Mouse (Mus musculus) stomach, embryonic 15.5 days (tissue): ENCODE data around the gene Tmem238. TPM values are rescaled to one million over a fixed set of nuclear protein-coding genes. Genes with fewer than 3 reads are reported as not detected.
"Not testable (repeated sequence)": the region's sequence is repeated elsewhere in the genome, so short reads cannot be mapped to it uniquely, and the experiment has no call there.

ENCODE experiments used
- ATAC-seq: fragments of 200-750 bp; cut with Nextera tagmentation; 2 replicates; pipeline ENCODE4 v1.8.0; 2017; ENCODE audit warnings: low read depth, moderate number of reproducible peaks, moderate TSS enrichment; ENCODE audit not compliant: insufficient read depth, low FRiP score
- H3K27ac ChIP-seq: fragments of 300-500 bp; sonication (generic); 2 replicates; pipeline ENCODE4 v1.5.1; 2015; ENCODE audit warnings: mild to moderate bottlenecking, inconsistent platforms
- H3K27me3 ChIP-seq: fragments of 300-500 bp; sonication (generic); replicated peaks from 2 replicates; pipeline ENCODE4 v1.6.1; 2015; ENCODE audit warnings: inconsistent platforms
- H3K36me3 ChIP-seq: fragments of 300-500 bp; sonication (generic); 2 replicates; pipeline ENCODE4 v1.6.1; 2015; ENCODE audit warnings: inconsistent platforms
- H3K4me1 ChIP-seq: fragments of 300-500 bp; sonication (generic); 2 replicates; pipeline ENCODE4 v1.6.1; 2015; ENCODE audit warnings: inconsistent platforms
- H3K4me2 ChIP-seq: fragments of 300-500 bp; sonication (generic); 2 replicates; pipeline ENCODE4 v1.6.1; 2015; ENCODE audit warnings: mild to moderate bottlenecking, inconsistent platforms
- H3K4me3 ChIP-seq: fragments of 300-500 bp; sonication (generic); replicated peaks from 2 replicates; pipeline ENCODE4 v1.5.1; 2015; ENCODE audit warnings: inconsistent platforms
- H3K9ac ChIP-seq: fragments of 300-500 bp; sonication (generic); 2 replicates; pipeline ENCODE4 v1.6.1; 2015; ENCODE audit warnings: inconsistent platforms
- H3K9me3 ChIP-seq: fragments of 300-500 bp; sonication (generic); 2 replicates; pipeline ENCODE4 v1.6.1; 2016; ENCODE audit warnings: inconsistent platforms
- WGBS: fragments of 180-500 bp; shearing (Covaris S2); methylation state at CpG from one replicate; pipeline ENCODE4 v1.1.7; 2015; 5-methylcytosine and 5-hydroxymethylcytosine counted together
- polyA plus RNA-seq: library from polyadenylated mRNA; unstranded; fragments of >200 nt; fragmentation: Nextera tagmentation; extraction: Ambion mirVana; gene quantifications from 2 replicates; pipeline ENCODE4 v1.2.1, GENCODE M21; 2015

Gene Tmem238
- polyA plus RNA-seq, result 35.4 and 36.4 TPM in 2 replicates

DNA sequence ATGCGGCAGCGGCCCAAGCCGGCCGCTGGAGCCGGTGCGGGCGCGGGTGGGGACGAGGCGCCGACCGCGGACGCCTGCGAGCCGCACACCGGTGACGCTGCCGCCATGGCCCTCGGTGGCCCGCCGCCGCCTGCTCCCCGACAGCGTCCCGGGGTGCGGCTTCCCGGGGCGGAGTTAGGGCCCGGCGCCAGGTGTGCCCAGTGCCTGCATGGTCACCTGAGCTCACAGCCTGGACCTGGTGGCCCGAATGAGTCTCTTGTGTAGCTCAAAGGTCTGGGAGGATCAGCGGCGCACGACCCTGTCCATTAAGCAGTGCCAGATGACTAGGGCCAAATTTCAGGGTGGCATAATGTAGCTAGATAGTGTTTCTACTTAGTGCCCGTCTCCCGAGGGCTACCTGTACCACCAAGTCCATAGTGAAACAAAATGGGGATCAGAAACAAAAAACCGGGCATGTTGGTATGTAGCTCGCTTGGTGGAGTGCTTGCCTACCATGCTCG is at the start of gene Tmem238:
Tmem238 (minus strand) TSS at position 221 of the 500 bp plus-strand sequence.
- Histone ChIP-seq H3K36me3 (peaks cover 1% of the 10 kb centered on the region; the same call in 1 of the 2 replicates), H3K4me2 (peak within 1 kb of the TSS; percentile 94), H3K4me1 (peaks cover 9% of the 10 kb centered on the region; the same call in 1 of the 2 replicates), H3K9me3 (no peaks in the 10 kb centered on the region), H3K27ac (peak within 1 kb of the TSS; percentile 83), H3K27me3 (no peaks in the 10 kb centered on the region), H3K4me3 (peak within 1 kb of the TSS; percentile 62), H3K9ac (peak within 1 kb of the TSS; percentile 80)
- 10% methylated on average over 40 of the region's 40 CpGs for WGBS
- peak; percentile 44 for ATAC-seq

DNA sequence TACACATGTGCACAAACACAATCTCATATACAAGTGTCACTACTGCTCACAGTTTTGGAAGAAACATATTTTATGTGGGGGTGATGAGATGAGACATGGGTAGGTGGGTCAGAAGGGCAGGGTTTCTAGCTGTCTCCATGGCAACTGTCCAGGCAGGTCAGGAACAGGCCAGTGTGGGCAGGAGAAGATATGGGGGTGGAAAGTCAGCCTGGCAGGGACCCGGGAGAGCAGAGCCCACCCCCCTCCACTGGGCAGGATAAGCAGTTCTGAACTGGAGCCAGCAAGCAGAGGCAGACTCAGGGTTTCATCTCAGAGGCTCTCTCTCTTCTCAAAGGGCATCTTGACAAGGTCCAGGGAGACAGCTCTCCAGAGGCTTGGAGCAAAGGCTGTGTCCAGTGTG is 48.2 kb upstream of the Tmem238 start:
- Histone ChIP-seq H3K27me3 (peaks cover 44% of the 10 kb centered on the region), H3K4me1 (peaks cover 11% of the 10 kb centered on the region), H3K4me3 (no peak overlapping the region), H3K9ac (no peak overlapping the region), H3K27ac (no peak overlapping the region), H3K36me3 (no peaks in the 10 kb centered on the region), H3K9me3 (no peaks in the 10 kb centered on the region), H3K4me2 (no peak overlapping the region)
- 0% methylated on average over 1 of the region's 1 CpGs for WGBS
- ATAC-seq, result no peak

- H3K27me3 ChIP-seq, result peaks cover 32% of the 10 kb centered on the region
- H3K4me3 ChIP-seq, result peak overlapping the region; percentile 46
- peak overlapping the region; percentile 88 for H3K4me2 ChIP-seq
- H3K27ac ChIP-seq, result no peak overlapping the region
- H3K9me3 ChIP-seq, result no peaks in the 10 kb centered on the region
- H3K36me3 ChIP-seq, result no peaks in the 10 kb centered on the region
- WGBS, result under 1% methylated on average over 51 of the region's 51 CpGs
- peak overlapping the region; percentile 16; the same call in 1 of the 2 replicates for H3K9ac ChIP-seq
- peaks cover 8% of the 10 kb centered on the region for H3K4me1 ChIP-seq
- peak; percentile 86; the same call in 1 of the 2 replicates for ATAC-seq
These were observed 46.9 kb upstream of the Tmem238 start for GRCm38 (mm10) chr7:4836351-4836792.

DNA sequence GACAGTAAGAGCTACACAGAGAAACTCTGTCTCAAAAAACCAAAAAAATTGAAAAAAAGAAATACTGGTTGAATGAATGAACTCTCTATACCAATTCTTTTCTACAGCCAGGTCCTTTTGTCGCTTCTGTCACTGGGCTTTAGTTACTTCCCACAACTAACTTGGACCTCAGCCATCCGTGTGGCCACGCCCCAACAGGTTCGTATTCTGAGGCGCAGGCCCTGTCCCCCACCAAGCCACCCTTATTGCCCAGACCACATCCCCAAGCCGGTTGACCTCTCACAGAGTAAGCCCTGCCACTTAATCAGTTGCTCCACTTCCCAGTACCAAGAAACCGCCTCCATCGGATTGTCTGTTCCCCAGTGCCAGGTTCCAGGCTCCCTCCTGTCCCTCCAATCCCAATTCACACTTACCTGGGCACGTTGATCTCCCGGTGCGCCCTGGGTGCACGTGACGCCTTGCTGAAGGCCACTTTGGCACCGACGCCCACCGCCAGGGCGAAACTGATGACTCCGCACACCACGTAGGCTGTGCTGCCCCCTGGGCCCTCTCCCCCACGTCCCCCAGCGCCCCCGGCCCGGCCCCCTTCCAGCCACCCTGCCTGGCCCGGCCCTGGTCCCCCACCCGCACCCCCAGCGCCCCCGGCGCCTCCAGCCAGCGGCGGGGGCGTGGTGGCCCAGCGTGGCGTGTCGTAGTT is 46.3 kb upstream of the Tmem238 start:
- Histone ChIP-seq H3K4me1 (peaks cover 8% of the 10 kb centered on the region), H3K27ac (no peak overlapping the region), H3K36me3 (no peaks in the 10 kb centered on the region), H3K4me3 (peak overlapping the region; percentile 46), H3K27me3 (peaks cover 32% of the 10 kb centered on the region), H3K4me2 (peak overlapping the region; percentile 88), H3K9me3 (no peaks in the 10 kb centered on the region), H3K9ac (peak overlapping the region; percentile 16; the same call in 1 of the 2 replicates)
- no peak; the same call in 1 of the 2 replicates for ATAC-seq
- WGBS, result 4% methylated on average over 33 of the region's 34 CpGs

DNA sequence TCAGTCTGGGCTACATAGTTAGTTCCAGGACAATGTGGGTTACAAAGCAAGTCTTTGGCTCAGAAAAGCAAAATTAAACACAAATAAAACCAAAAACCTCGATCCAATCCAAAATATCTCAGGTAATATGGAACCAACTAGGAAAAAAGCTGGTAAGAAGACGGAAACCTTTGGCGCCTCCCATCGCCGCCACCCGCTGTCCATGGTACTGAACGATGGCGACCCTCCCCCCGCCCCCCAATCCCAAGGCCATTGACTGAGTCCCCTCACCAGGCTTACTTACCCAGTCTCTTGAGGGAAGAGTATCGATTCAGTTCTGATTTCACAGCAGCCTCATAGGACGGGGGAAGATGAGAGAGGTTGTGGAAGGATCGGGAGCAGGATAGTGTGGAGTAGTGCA is 41.0 kb upstream of the Tmem238 start:
- no peaks in the 10 kb centered on the region for H3K9me3 ChIP-seq
- no peaks in the 10 kb centered on the region for H3K4me1 ChIP-seq
- no peak overlapping the region for H3K4me3 ChIP-seq
- H3K27me3 ChIP-seq, result peaks cover 17% of the 10 kb centered on the region
- no peak for ATAC-seq
- H3K4me2 ChIP-seq, result no peak overlapping the region
- no peak overlapping the region for H3K9ac ChIP-seq
- H3K36me3 ChIP-seq, result no peaks in the 10 kb centered on the region
- WGBS, result 8% methylated on average over 12 of the region's 12 CpGs
- no peak overlapping the region for H3K27ac ChIP-seq

DNA sequence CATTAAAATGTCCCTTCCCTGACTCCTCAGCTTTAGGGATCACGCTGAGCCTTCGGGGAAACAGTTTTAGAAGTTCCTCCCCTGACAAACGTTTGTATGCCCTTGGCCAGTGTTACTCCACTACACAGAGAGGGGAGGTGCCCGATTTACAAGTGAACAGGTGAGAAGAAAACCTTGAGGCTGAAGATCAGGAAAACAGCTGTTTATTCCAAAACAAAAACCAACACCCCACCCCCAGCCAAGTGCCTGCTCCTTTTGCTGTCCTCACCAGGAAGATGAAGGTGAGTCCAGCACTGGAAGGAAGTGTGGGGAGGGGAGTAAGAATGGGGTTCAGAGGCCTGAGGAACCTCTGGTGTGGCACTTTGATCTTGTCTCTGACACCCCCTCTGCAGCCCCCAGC is 35.9 kb upstream of the Tmem238 start:
- 40% methylated on average over 4 of the region's 4 CpGs for WGBS
- H3K9me3 ChIP-seq, result no peaks in the 10 kb centered on the region
- no peak overlapping the region for H3K4me3 ChIP-seq
- no peaks in the 10 kb centered on the region for H3K27me3 ChIP-seq
- H3K4me1 ChIP-seq, result no peaks in the 10 kb centered on the region
- H3K9ac ChIP-seq, result no peak overlapping the region
- H3K27ac ChIP-seq, result no peak overlapping the region
- no peak overlapping the region for H3K4me2 ChIP-seq
- peak; percentile 16; the same call in 1 of the 2 replicates for ATAC-seq
- H3K36me3 ChIP-seq, result no peaks in the 10 kb centered on the region

DNA sequence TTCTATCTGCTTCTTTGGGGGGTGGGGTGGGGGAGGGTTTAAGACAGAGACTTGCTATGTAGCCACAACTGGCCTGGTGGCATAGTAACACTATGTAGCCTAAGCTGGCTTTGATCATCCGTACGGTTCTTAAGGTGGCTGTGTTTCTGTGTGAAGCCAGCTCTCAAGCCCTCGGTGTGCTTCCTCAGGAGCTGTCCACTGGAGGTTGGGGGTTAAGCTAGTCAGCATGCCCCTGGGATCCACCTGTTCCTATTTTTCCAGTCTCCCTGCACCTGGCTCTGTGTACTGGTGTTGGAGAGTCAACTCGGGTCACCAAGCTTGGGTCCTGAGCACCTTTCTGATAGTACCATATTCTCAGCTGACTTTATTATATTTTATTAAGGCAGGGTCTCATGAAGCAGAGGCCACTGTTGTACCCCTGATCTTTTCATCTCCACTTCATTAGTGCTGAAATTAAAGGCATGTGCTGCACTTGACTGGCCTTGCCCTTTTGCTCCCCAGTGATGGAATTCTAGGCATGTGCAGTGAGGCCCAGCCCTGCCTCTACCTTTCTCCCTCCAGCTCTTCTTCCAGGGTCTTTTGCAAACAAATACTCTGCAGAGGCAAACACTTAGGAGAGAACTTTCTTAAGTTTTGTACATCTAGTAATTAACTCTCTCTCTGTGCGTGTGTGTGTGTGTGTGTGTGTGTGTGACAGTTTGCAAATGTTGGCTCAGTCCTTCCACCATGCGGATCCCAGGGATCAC is 32.9 kb upstream of the Tmem238 start:
- Histone ChIP-seq H3K27me3 (no peaks in the 10 kb centered on the region), H3K4me2 (no peak overlapping the region), H3K27ac (no peak overlapping the region), H3K9ac (no peak overlapping the region), H3K36me3 (no peaks in the 10 kb centered on the region), H3K9me3 (no peaks in the 10 kb centered on the region), H3K4me3 (no peak overlapping the region), H3K4me1 (no peaks in the 10 kb centered on the region)
- no peak for ATAC-seq
- WGBS, result 50% methylated on average over 6 of the region's 6 CpGs

DNA sequence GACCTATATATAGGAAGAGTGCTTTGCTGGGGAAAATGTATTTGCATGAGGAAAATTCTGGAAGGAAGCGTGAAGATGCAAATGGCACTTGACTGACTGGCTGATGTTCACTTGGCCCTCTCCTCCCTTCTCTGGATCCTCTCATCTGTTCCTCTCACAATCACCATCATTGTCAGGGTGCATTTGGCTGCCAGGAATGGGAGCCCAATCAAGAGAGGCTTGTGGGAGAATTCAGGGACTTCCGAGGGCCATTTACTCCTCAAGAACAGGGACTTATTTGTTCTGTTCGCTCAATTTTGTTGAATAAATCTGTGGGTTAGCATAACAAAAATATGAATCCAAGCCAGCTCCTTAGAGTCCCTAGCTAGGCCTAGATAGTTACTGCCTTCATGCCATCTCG is 32.2 kb upstream of the Tmem238 start:
- H3K36me3 ChIP-seq, result no peaks in the 10 kb centered on the region
- H3K27ac ChIP-seq, result no peak overlapping the region
- H3K9ac ChIP-seq, result no peak overlapping the region
- H3K4me1 ChIP-seq, result no peaks in the 10 kb centered on the region
- ATAC-seq, result no peak
- H3K4me2 ChIP-seq, result no peak overlapping the region
- no peak overlapping the region for H3K4me3 ChIP-seq
- H3K9me3 ChIP-seq, result no peaks in the 10 kb centered on the region
- WGBS, result 72% methylated on average over 4 of the region's 4 CpGs
- no peaks in the 10 kb centered on the region for H3K27me3 ChIP-seq

DNA sequence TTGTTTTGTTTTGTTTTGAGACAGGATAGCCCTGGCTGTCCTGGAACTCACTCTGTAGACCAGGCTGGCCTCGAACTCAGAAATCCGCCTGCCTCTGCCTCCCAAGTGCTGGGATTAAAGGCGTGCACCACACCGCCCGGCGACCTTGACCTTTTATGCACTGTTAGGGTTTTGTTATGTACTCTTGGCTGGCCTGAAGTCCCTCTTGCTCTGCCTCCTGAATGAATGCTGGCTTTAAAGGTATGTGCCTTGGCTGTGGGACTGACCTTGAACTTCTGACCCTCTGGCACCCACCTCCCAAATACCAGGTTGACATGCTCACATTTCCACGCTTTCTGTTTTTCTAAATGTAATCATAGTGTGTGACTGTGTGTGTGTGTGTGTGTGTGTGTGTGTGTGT is 31.5 kb upstream of the Tmem238 start:
- not testable (repeated sequence) for H3K9ac ChIP-seq, H3K36me3 ChIP-seq, H3K27ac ChIP-seq, H3K4me1 ChIP-seq, H3K4me2 ChIP-seq, H3K27me3 ChIP-seq, H3K4me3 ChIP-seq, ATAC-seq, H3K9me3 ChIP-seq
- WGBS, result 89% methylated on average over 7 of the region's 7 CpGs

DNA sequence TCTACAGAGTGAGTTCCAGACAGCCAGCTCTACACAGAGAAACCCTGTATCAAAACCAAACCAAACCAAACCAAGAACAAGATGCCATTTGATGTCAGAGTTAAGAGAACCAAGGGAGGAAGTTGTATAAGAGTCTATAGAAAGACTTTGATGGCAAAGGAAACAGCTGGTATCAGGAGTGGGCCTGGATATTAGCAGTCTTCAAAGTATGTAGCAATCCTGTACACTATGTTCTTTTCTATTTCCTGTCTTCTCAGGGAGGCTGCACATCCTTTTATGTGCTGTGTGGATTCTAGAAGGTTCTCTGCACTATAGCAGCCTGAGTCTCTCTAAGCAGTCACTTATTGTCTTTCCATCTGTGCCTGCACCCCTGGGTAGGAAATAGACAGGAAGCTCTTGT is 27.1 kb upstream of the Tmem238 start:
- Histone ChIP-seq H3K4me2 (no peak overlapping the region), H3K9me3 (no peaks in the 10 kb centered on the region), H3K27ac (no peak overlapping the region), H3K4me3 (no peak overlapping the region), H3K27me3 (no peaks in the 10 kb centered on the region), H3K4me1 (peaks cover 6% of the 10 kb centered on the region; the same call in 1 of the 2 replicates), H3K9ac (no peak overlapping the region), H3K36me3 (no peaks in the 10 kb centered on the region)
- no peak for ATAC-seq

DNA sequence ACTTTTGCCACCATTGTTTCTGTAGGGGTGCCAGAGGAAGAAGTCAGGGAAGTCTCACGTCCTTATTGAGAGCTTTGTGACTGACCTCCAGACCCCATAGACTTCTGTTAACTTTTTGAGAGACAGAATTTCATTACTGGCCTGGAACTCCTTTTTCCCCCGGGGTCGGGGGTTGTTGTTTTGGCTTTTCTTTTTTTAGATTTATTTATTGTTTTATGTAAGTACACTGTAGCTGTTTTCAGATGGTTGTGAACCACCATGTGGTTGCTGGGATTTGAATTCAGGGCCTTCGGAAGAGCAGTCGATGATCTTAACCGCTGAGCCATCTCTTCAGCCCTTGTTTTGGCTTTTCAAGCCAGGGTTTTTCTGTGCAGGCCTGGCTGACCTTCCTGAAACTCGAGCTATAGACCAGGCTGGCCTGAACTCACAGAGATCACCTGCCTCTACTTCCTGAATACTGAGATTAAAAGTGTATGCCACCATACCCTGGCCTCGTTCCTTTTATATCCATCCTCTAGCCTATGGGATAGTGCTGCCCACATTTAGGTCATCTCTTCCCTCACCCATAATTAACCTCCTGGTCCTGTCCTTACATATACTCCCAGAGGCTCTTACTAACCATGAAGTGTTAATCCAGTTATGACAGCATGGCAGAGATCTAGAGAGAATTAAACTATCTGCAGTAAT is 23.8 kb upstream of the Tmem238 start:
- no peaks in the 10 kb centered on the region for H3K27me3 ChIP-seq
- no peaks in the 10 kb centered on the region for H3K9me3 ChIP-seq
- peak overlapping the region; percentile 64 for H3K4me2 ChIP-seq
- H3K27ac ChIP-seq, result peak overlapping the region; percentile 90
- H3K4me3 ChIP-seq, result peak overlapping the region; percentile 86
- peak overlapping the region; percentile 27; the same call in 1 of the 2 replicates for H3K9ac ChIP-seq
- 19% methylated on average over 8 of the region's 8 CpGs for WGBS
- peaks cover 10% of the 10 kb centered on the region; the same call in 1 of the 2 replicates for H3K36me3 ChIP-seq
- ATAC-seq, result no peak
- peaks cover 26% of the 10 kb centered on the region for H3K4me1 ChIP-seq
